Mouse (Mus musculus) layer of hippocampus, postnatal 14 days (tissue): ENCODE data around the gene Rpl19. TPM values are rescaled to one million over a fixed set of nuclear protein-coding genes. Genes with fewer than 3 reads are reported as not detected.
A peak's percentile ranks its signal among the peaks of the same experiment; 100 is the strongest.

Experiments
- DNase-seq, 2 experiments: peaks; one replicate each; pipeline ENCODE4 v3.0.0; 2021 to 2022; ENCODE audit warnings: low spot score in 2 of 2, mixed read lengths in 1 of 2
- microRNA-seq, 2 experiments: library from miRNA; unstranded; fragments of <30 nt; microRNA quantifications; one replicate each; pipeline ENCODE4 v1.2.0; 2021
- total RNA-seq, 2 experiments: library from RNA; stranded (reverse); gene quantifications; 2 replicates each; pipeline ENCODE4 v1.2.3; 2021

Rpl19 gene
- total RNA-seq, 2 experiments from 2014 or later, result 532 to 602 TPM

GRCm38 (mm10) chr11:98051611-98052128 lies 25.2 kb downstream of the Rpl19 start:
- no peak for DNase-seq

GRCm38 (mm10) chr11:98052129-98052988 lies 25.8 kb downstream of the Rpl19 start:
- no peak for DNase-seq

GRCm38 (mm10) chr11:98052989-98053834 lies 26.7 kb downstream of the Rpl19 start, which contains the start of gene Stac2:
Gene Stac2, minus strand, starts transcription at chr11:98053462.
- DNase-seq, result peak in 1 of 2 experiments; percentile 63

GRCm38 (mm10) chr11:98057466-98057865 lies 31.0 kb downstream of the Rpl19 start:
- no peak for DNase-seq

- no peak for DNase-seq
Observed at GRCm38 (mm10) chr11:98057998-98058397, 31.5 kb downstream of the Rpl19 start.

- DNase-seq, result no peak
Observed at GRCm38 (mm10) chr11:98059662-98060061, 33.2 kb downstream of the Rpl19 start.

- DNase-seq, result no peak
Observed at GRCm38 (mm10) chr11:98060104-98060692, 33.7 kb downstream of the Rpl19 start.

- DNase-seq, result no peak
Observed at GRCm38 (mm10) chr11:98061441-98061840, 34.9 kb downstream of the Rpl19 start.

- DNase-seq, result peak; percentile 26 to 46
Observed at GRCm38 (mm10) chr11:98061904-98062562, 35.5 kb downstream of the Rpl19 start.

GRCm38 (mm10) chr11:98066201-98066600 lies 39.7 kb downstream of the Rpl19 start:
- DNase-seq, result no peak

- no peak for DNase-seq
Observed at GRCm38 (mm10) chr11:98067255-98067654, 40.7 kb downstream of the Rpl19 start.

GRCm38 (mm10) chr11:98073442-98073841 lies 46.9 kb downstream of the Rpl19 start:
- DNase-seq, result no peak

- peak; percentile 88 to 92 for DNase-seq
Observed at GRCm38 (mm10) chr11:98075195-98075808, 48.8 kb downstream of the Rpl19 start.

GRCm38 (mm10) chr11:98077086-98077485 lies 50.6 kb downstream of the Rpl19 start:
- no peak for DNase-seq

Small RNA genes lying within 50 kb of the gene (microRNA-seq; reads per million reads assigned to microRNA genes)
- gene Gm27597, result 0 reads per million in 2 experiments

Other genes starting within 250 kb of the Rpl19 start
- 100 to 1,000 TPM; 372 to 419 TPM for gene Rpl23, start 244.3 kb upstream of the Rpl19 start, total RNA-seq
- 100 to 1,000 TPM; 114 to 123 TPM for gene Lasp1, start 227.7 kb upstream of the Rpl19 start, total RNA-seq
- gene B230217C12Rik, start 185.9 kb upstream of the Rpl19 start, total RNA-seq, result 10 to 100 TPM; 44.2 to 49.6 TPM
- under 1 TPM; 0.41 to 0.50 TPM for gene Fbxo47, start 142.6 kb upstream of the Rpl19 start, total RNA-seq
- 1 to 10 TPM; 7.9 to 9.6 TPM for gene Plxdc1, start 40.3 kb upstream of the Rpl19 start, total RNA-seq
- 1 to 10 TPM; 1.5 to 1.6 TPM for gene Arl5c, start 30.5 kb upstream of the Rpl19 start, total RNA-seq
- gene Cacnb1, start 3.7 kb upstream of the Rpl19 start, total RNA-seq, result 100 to 1,000 TPM; 128 to 131 TPM
- gene Stac2, start 26.8 kb downstream of the Rpl19 start, total RNA-seq, result 10 to 100 TPM; 27.2 to 31.0 TPM
- 10 to 100 TPM; 29.9 to 38.4 TPM for gene Fbxl20, start 123.7 kb downstream of the Rpl19 start, total RNA-seq
- 10 to 100 TPM; 44.8 to 51.3 TPM for gene Med1, start 166.6 kb downstream of the Rpl19 start, total RNA-seq
- 10 to 100 TPM; 36.9 to 37.2 TPM for gene Cdk12, start 176.3 kb downstream of the Rpl19 start, total RNA-seq